Mouse (Mus musculus) stomach, embryonic 15.5 days (tissue): ENCODE results near the gene Atxn7l3b. TPM values are rescaled to one million over a fixed set of nuclear protein-coding genes. Genes with fewer than 3 reads are reported as not detected.
"Not testable (repeated sequence)": the region's sequence is repeated elsewhere in the genome, so short reads cannot be mapped to it uniquely, and the experiment has no call there.

ENCODE experiments used
- ATAC-seq: fragments of 200-750 bp; cut with Nextera tagmentation; 2 replicates; pipeline ENCODE4 v1.8.0; 2017; ENCODE audit warnings: low read depth, moderate number of reproducible peaks, moderate TSS enrichment; ENCODE audit not compliant: insufficient read depth, low FRiP score
- H3K27ac ChIP-seq: fragments of 300-500 bp; sonication (generic); 2 replicates; pipeline ENCODE4 v1.5.1; 2015; ENCODE audit warnings: mild to moderate bottlenecking, inconsistent platforms
- H3K27me3 ChIP-seq: fragments of 300-500 bp; sonication (generic); replicated peaks from 2 replicates; pipeline ENCODE4 v1.6.1; 2015; ENCODE audit warnings: inconsistent platforms
- H3K36me3 ChIP-seq: fragments of 300-500 bp; sonication (generic); 2 replicates; pipeline ENCODE4 v1.6.1; 2015; ENCODE audit warnings: inconsistent platforms
- H3K4me1 ChIP-seq: fragments of 300-500 bp; sonication (generic); 2 replicates; pipeline ENCODE4 v1.6.1; 2015; ENCODE audit warnings: inconsistent platforms
- H3K4me2 ChIP-seq: fragments of 300-500 bp; sonication (generic); 2 replicates; pipeline ENCODE4 v1.6.1; 2015; ENCODE audit warnings: mild to moderate bottlenecking, inconsistent platforms
- H3K4me3 ChIP-seq: fragments of 300-500 bp; sonication (generic); replicated peaks from 2 replicates; pipeline ENCODE4 v1.5.1; 2015; ENCODE audit warnings: inconsistent platforms
- H3K9ac ChIP-seq: fragments of 300-500 bp; sonication (generic); 2 replicates; pipeline ENCODE4 v1.6.1; 2015; ENCODE audit warnings: inconsistent platforms
- H3K9me3 ChIP-seq: fragments of 300-500 bp; sonication (generic); 2 replicates; pipeline ENCODE4 v1.6.1; 2016; ENCODE audit warnings: inconsistent platforms
- WGBS: fragments of 180-500 bp; shearing (Covaris S2); methylation state at CpG from one replicate; pipeline ENCODE4 v1.1.7; 2015; 5-methylcytosine and 5-hydroxymethylcytosine counted together
- polyA plus RNA-seq: library from polyadenylated mRNA; unstranded; fragments of >200 nt; fragmentation: Nextera tagmentation; extraction: Ambion mirVana; gene quantifications from 2 replicates; pipeline ENCODE4 v1.2.1, GENCODE M21; 2015

Atxn7l3b gene
- polyA plus RNA-seq = 194 and 209 TPM in 2 replicates

- peaks cover 14% of the 10 kb centered on the region; the same call in 1 of the 2 replicates for H3K36me3 ChIP-seq
- H3K27me3 ChIP-seq = no peaks in the 10 kb centered on the region
- WGBS = under 1% methylated on average over 70 of the region's 70 CpGs
- peak within 1 kb of the TSS; percentile 94 for H3K27ac ChIP-seq
- H3K9me3 ChIP-seq = no peaks in the 10 kb centered on the region
- H3K4me3 ChIP-seq = peak within 1 kb of the TSS; percentile 74
- H3K4me1 ChIP-seq = peaks cover 13% of the 10 kb centered on the region; the same call in 1 of the 2 replicates
- peak; percentile 100 for ATAC-seq
- peak within 1 kb of the TSS; percentile 93 for H3K9ac ChIP-seq
- peak within 1 kb of the TSS; percentile 72 for H3K4me2 ChIP-seq
These were observed at the start of gene Atxn7l3b for GRCm38 (mm10) chr10:112928452-112929221. Gene Atxn7l3b, minus strand, starts transcription at chr10:112929001.

GRCm38 (mm10) chr10:112977586-112977985, 48.8 kb upstream of the Atxn7l3b start:
- WGBS = 81% methylated on average over 4 of the region's 4 CpGs
- no peak for ATAC-seq
- H3K9ac ChIP-seq = no peak overlapping the region
- no peaks in the 10 kb centered on the region for H3K9me3 ChIP-seq
- H3K4me2 ChIP-seq = no peak overlapping the region
- no peaks in the 10 kb centered on the region for H3K36me3 ChIP-seq
- no peaks in the 10 kb centered on the region for H3K4me1 ChIP-seq
- H3K4me3 ChIP-seq = no peak overlapping the region
- H3K27me3 ChIP-seq = no peaks in the 10 kb centered on the region
- H3K27ac ChIP-seq = no peak overlapping the region

GRCm38 (mm10) chr10:112973286-112974026, 44.7 kb upstream of the Atxn7l3b start:
- Histone ChIP-seq H3K36me3 (no peaks in the 10 kb centered on the region), H3K9me3 (no peaks in the 10 kb centered on the region), H3K4me2 (no peak overlapping the region), H3K9ac (no peak overlapping the region), H3K4me3 (no peak overlapping the region), H3K4me1 (no peaks in the 10 kb centered on the region), H3K27ac (no peak overlapping the region), H3K27me3 (no peaks in the 10 kb centered on the region)
- 27% methylated on average over 5 of the region's 5 CpGs for WGBS
- peak; percentile 39; the same call in 1 of the 2 replicates for ATAC-seq

- Histone ChIP-seq H3K4me1 (no peaks in the 10 kb centered on the region), H3K27me3 (no peaks in the 10 kb centered on the region), H3K36me3 (no peaks in the 10 kb centered on the region), H3K4me2 (no peak overlapping the region), H3K27ac (no peak overlapping the region), H3K9me3 (no peaks in the 10 kb centered on the region), H3K4me3 (no peak overlapping the region), H3K9ac (no peak overlapping the region)
- 70% methylated on average over 2 of the region's 2 CpGs for WGBS
- ATAC-seq = no peak
These were observed 41.3 kb upstream of the Atxn7l3b start for GRCm38 (mm10) chr10:112970002-112970589.

GRCm38 (mm10) chr10:112967578-112967977, 38.8 kb upstream of the Atxn7l3b start:
- no peaks in the 10 kb centered on the region for H3K4me1 ChIP-seq
- no peaks in the 10 kb centered on the region for H3K36me3 ChIP-seq
- 83% methylated on average over 2 of the region's 2 CpGs for WGBS
- ATAC-seq = no peak
- no peak overlapping the region for H3K4me3 ChIP-seq
- H3K27ac ChIP-seq = no peak overlapping the region
- no peaks in the 10 kb centered on the region for H3K9me3 ChIP-seq
- H3K4me2 ChIP-seq = no peak overlapping the region
- H3K9ac ChIP-seq = no peak overlapping the region
- no peaks in the 10 kb centered on the region for H3K27me3 ChIP-seq

GRCm38 (mm10) chr10:112962216-112962615, 33.4 kb upstream of the Atxn7l3b start:
- not testable (repeated sequence) for H3K4me2 ChIP-seq, ATAC-seq

GRCm38 (mm10) chr10:112954140-112954539, 25.3 kb upstream of the Atxn7l3b start:
- Histone ChIP-seq H3K4me3 (no peak overlapping the region), H3K9ac (no peak overlapping the region), H3K4me2 (no peak overlapping the region), H3K4me1 (no peaks in the 10 kb centered on the region), H3K27me3 (no peaks in the 10 kb centered on the region), H3K27ac (no peak overlapping the region), H3K9me3 (no peaks in the 10 kb centered on the region), H3K36me3 (no peaks in the 10 kb centered on the region)
- no peak for ATAC-seq
- WGBS = 62% methylated on average over 2 of the region's 2 CpGs

More at GRCm38 (mm10) chr10:112962216-112962615, 33.4 kb upstream of the Atxn7l3b start:
- H3K4me3 ChIP-seq, H3K9ac ChIP-seq, H3K36me3 ChIP-seq, H3K27ac ChIP-seq, H3K27me3 ChIP-seq, H3K4me1 ChIP-seq, H3K9me3 ChIP-seq: not testable (repeated sequence)
- WGBS = 20% methylated on average over 4 of the region's 4 CpGs

- Histone ChIP-seq H3K9ac (no peak overlapping the region), H3K4me1 (no peaks in the 10 kb centered on the region), H3K4me3 (no peak overlapping the region), H3K36me3 (no peaks in the 10 kb centered on the region), H3K27ac (no peak overlapping the region), H3K9me3 (no peaks in the 10 kb centered on the region), H3K27me3 (no peaks in the 10 kb centered on the region), H3K4me2 (no peak overlapping the region)
- WGBS = 86% methylated on average over 3 of the region's 3 CpGs
- ATAC-seq = no peak
These were observed 19.7 kb upstream of the Atxn7l3b start for GRCm38 (mm10) chr10:112948453-112948852.

- H3K27ac ChIP-seq = peak overlapping the region; percentile 94; the same call in 1 of the 2 replicates
- 22% methylated on average over 9 of the region's 9 CpGs for WGBS
- H3K4me1 ChIP-seq = peaks cover 13% of the 10 kb centered on the region; the same call in 1 of the 2 replicates
- peak overlapping the region; percentile 93; the same call in 1 of the 2 replicates for H3K9ac ChIP-seq
- no peaks in the 10 kb centered on the region for H3K27me3 ChIP-seq
- H3K4me2 ChIP-seq = peak overlapping the region; percentile 72
- no peak for ATAC-seq
- H3K4me3 ChIP-seq = peak overlapping the region; percentile 74
- H3K36me3 ChIP-seq = peaks cover 14% of the 10 kb centered on the region; the same call in 1 of the 2 replicates
- no peaks in the 10 kb centered on the region for H3K9me3 ChIP-seq
These were observed 418 bp upstream of the Atxn7l3b start for GRCm38 (mm10) chr10:112929222-112929615.

- no peaks in the 10 kb centered on the region for H3K27me3 ChIP-seq
- no peak for ATAC-seq
- peaks cover 14% of the 10 kb centered on the region; the same call in 1 of the 2 replicates for H3K36me3 ChIP-seq
- no peak overlapping the region for H3K27ac ChIP-seq
- H3K9ac ChIP-seq = no peak overlapping the region
- H3K9me3 ChIP-seq = no peaks in the 10 kb centered on the region
- H3K4me1 ChIP-seq = peaks cover 13% of the 10 kb centered on the region; the same call in 1 of the 2 replicates
- H3K4me2 ChIP-seq = peak overlapping the region; percentile 72; the same call in 1 of the 2 replicates
- H3K4me3 ChIP-seq = 0 out of 2 replicates have a peak overlapping the region, but pooled peaks have one; percentile 9
These were observed 1.8 kb downstream of the Atxn7l3b start for GRCm38 (mm10) chr10:112926961-112927360.

GRCm38 (mm10) chr10:112926271-112926670, 2.5 kb downstream of the Atxn7l3b start:
- H3K27ac ChIP-seq = no peak overlapping the region
- no peaks in the 10 kb centered on the region for H3K27me3 ChIP-seq
- no peak overlapping the region for H3K4me3 ChIP-seq
- H3K9ac ChIP-seq = no peak overlapping the region
- H3K36me3 ChIP-seq = peaks cover 14% of the 10 kb centered on the region; the same call in 1 of the 2 replicates
- peak overlapping the region; percentile 30 for H3K4me2 ChIP-seq
- ATAC-seq = no peak
- no peaks in the 10 kb centered on the region for H3K9me3 ChIP-seq
- 87% methylated on average over 2 of the region's 2 CpGs for WGBS
- peaks cover 13% of the 10 kb centered on the region; the same call in 1 of the 2 replicates for H3K4me1 ChIP-seq
